Mouse (Mus musculus) hindbrain, postnatal 0 days (tissue): Measurements from ENCODE around the gene Osbp2. TPM values are rescaled to one million over a fixed set of nuclear protein-coding genes. Genes with fewer than 3 reads are reported as not detected.

Experiments
- ATAC-seq: fragments of 200-750 bp; cut with Nextera tagmentation; 2 replicates; pipeline ENCODE4 v1.8.0; 2017; ENCODE audit warnings: mild to moderate bottlenecking, moderate TSS enrichment, moderate library complexity
- DNase-seq: peaks from one replicate; pipeline ENCODE4 v3.0.0-alpha.2; 2015; ENCODE audit warnings: low spot score
- H3K27ac ChIP-seq: fragments of 300-500 bp; sonication (generic); 2 replicates; pipeline ENCODE4 v1.5.1; 2014; ENCODE audit warnings: mild to moderate bottlenecking
- H3K27me3 ChIP-seq: fragments of 300-500 bp; sonication (generic); 2 replicates; pipeline ENCODE4 v1.6.1; 2014; ENCODE audit warnings: low read length, mixed read lengths; ENCODE audit not compliant: insufficient read depth
- H3K36me3 ChIP-seq: fragments of 300-500 bp; sonication (generic); 2 replicates; pipeline ENCODE4 v1.6.1; 2014; ENCODE audit warnings: low read length, mixed read lengths; ENCODE audit not compliant: insufficient read depth
- H3K4me1 ChIP-seq: fragments of 300-500 bp; sonication (generic); 2 replicates; pipeline ENCODE4 v1.6.1; 2014; ENCODE audit warnings: antibody characterized with exemption, low read length, mixed read lengths; ENCODE audit not compliant: insufficient read depth
- H3K4me2 ChIP-seq: fragments of 300-500 bp; sonication (generic); 2 replicates; pipeline ENCODE4 v1.6.1; 2014; ENCODE audit warnings: low read depth, mild to moderate bottlenecking, low read length, moderate library complexity, mixed read lengths
- H3K4me3 ChIP-seq: fragments of 300-500 bp; sonication (generic); 2 replicates; pipeline ENCODE4 v1.5.1; 2014; ENCODE audit warnings: low read length
- H3K9ac ChIP-seq: fragments of 300-500 bp; sonication (generic); replicated peaks from 2 replicates; pipeline ENCODE4 v1.6.1; 2014; ENCODE audit warnings: mild to moderate bottlenecking, low read length, moderate library complexity, mixed read lengths
- H3K9me3 ChIP-seq: fragments of 300-500 bp; sonication (generic); 2 replicates; pipeline ENCODE4 v1.6.1; 2016; ENCODE audit warnings: low read length, mixed read lengths
- CTCF ChIP-seq: IDR thresholded peaks from 2 replicates; pipeline ENCODE4 v1.5.1; 2016; ENCODE audit warnings: antibody characterized with exemption, control low read depth, low read depth
- WGBS: fragments of 180-500 bp; shearing (Covaris S2); extraction: QIAGEN DNeasy Blood & Tissue Kit; methylation state at CpG from one replicate; pipeline ENCODE4 v1.1.7; 2014; 5-methylcytosine and 5-hydroxymethylcytosine counted together
- polyA plus RNA-seq: library from polyadenylated mRNA; unstranded; fragments of >200 nt; fragmentation: Nextera tagmentation; extraction: Ambion mirVana; gene quantifications from 2 replicates; pipeline ENCODE4 v1.2.1, GENCODE M21; 2015
- total RNA-seq: library from RNA; depleted of rRNA; stranded (reverse); fragments of >200 nt; gene quantifications from 2 replicates; pipeline ENCODE4 v1.2.3, GENCODE M21; 2014

Osbp2 gene
- total and polyA plus RNA-seq, 2 experiments from 2014 or later = 39.7 to 87.5 TPM

- Histone ChIP-seq H3K9ac (no peak overlapping the region), H3K27ac (no peak overlapping the region), H3K4me2 (no peak overlapping the region), H3K4me3 (no peak overlapping the region), H3K36me3 (no peaks in the 10 kb centered on the region), H3K9me3 (no peaks in the 10 kb centered on the region), H3K4me1 (no peaks in the 10 kb centered on the region), H3K27me3 (no peaks in the 10 kb centered on the region)
- ATAC-seq (peak; percentile 31; the same call in 1 of the 2 replicates), DNase-seq (peak; percentile 75)
- WGBS = 26% methylated on average over 3 of the region's 3 CpGs
- TF ChIP-seq CTCF = peak; percentile 87
Measured at GRCm38 (mm10) chr11:3805362-3805761, 58.3 kb downstream of the Osbp2 start.

GRCm38 (mm10) chr11:3804639-3805038 is 59.1 kb downstream of the Osbp2 start:
- H3K27ac ChIP-seq = no peak overlapping the region
- no peaks in the 10 kb centered on the region for H3K4me1 ChIP-seq
- DNase-seq = no peak
- H3K9ac ChIP-seq = no peak overlapping the region
- H3K27me3 ChIP-seq = no peaks in the 10 kb centered on the region
- peak; percentile 37 for TF ChIP-seq CTCF
- no peak overlapping the region for H3K4me2 ChIP-seq
- no peaks in the 10 kb centered on the region for H3K9me3 ChIP-seq
- H3K4me3 ChIP-seq = no peak overlapping the region
- ATAC-seq = no peak
- 96% methylated on average over 2 of the region's 2 CpGs for WGBS
- H3K36me3 ChIP-seq = no peaks in the 10 kb centered on the region

GRCm38 (mm10) chr11:3802057-3802456 is 61.6 kb downstream of the Osbp2 start:
- peak; percentile 49 for TF ChIP-seq CTCF
- H3K36me3 ChIP-seq = no peaks in the 10 kb centered on the region
- no peaks in the 10 kb centered on the region for H3K9me3 ChIP-seq
- H3K4me2 ChIP-seq = no peak overlapping the region
- DNase-seq (no peak), ATAC-seq (no peak)
- H3K4me1 ChIP-seq = no peaks in the 10 kb centered on the region
- H3K4me3 ChIP-seq = no peak overlapping the region
- H3K27me3 ChIP-seq = no peaks in the 10 kb centered on the region
- WGBS = 46% methylated on average over 1 of the region's 1 CpGs
- no peak overlapping the region for H3K9ac ChIP-seq
- no peak overlapping the region for H3K27ac ChIP-seq

- no peaks in the 10 kb centered on the region for H3K27me3 ChIP-seq
- no peak for DNase-seq
Measured at GRCm38 (mm10) chr11:3797631-3798215, 66.0 kb downstream of the Osbp2 start.

GRCm38 (mm10) chr11:3790736-3791135 is 73.0 kb downstream of the Osbp2 start:
- Histone ChIP-seq H3K9me3 (no peaks in the 10 kb centered on the region), H3K27ac (no peak overlapping the region), H3K4me1 (no peaks in the 10 kb centered on the region), H3K9ac (no peak overlapping the region), H3K36me3 (no peaks in the 10 kb centered on the region), H3K4me3 (no peak overlapping the region), H3K4me2 (no peak overlapping the region), H3K27me3 (no peaks in the 10 kb centered on the region)
- DNase-seq (no peak), ATAC-seq (no peak)
- TF ChIP-seq CTCF = no peak

More at GRCm38 (mm10) chr11:3797631-3798215, 66.0 kb downstream of the Osbp2 start:
- Histone ChIP-seq H3K27ac (no peak overlapping the region), H3K4me3 (no peak overlapping the region), H3K36me3 (no peaks in the 10 kb centered on the region), H3K4me2 (no peak overlapping the region), H3K9me3 (no peaks in the 10 kb centered on the region), H3K4me1 (no peaks in the 10 kb centered on the region), H3K9ac (no peak overlapping the region)
- no peak for TF ChIP-seq CTCF
- WGBS = 84% methylated on average over 6 of the region's 6 CpGs
- no peak for ATAC-seq

- no peak for DNase-seq
- no peak for ATAC-seq
- H3K27me3 ChIP-seq = no peaks in the 10 kb centered on the region
- H3K27ac ChIP-seq = no peak overlapping the region
- H3K9ac ChIP-seq = no peak overlapping the region
- H3K4me3 ChIP-seq = no peak overlapping the region
- no peak overlapping the region for H3K4me2 ChIP-seq
- 75% methylated on average over 3 of the region's 3 CpGs for WGBS
- no peak for TF ChIP-seq CTCF
- H3K9me3 ChIP-seq = no peaks in the 10 kb centered on the region
- H3K36me3 ChIP-seq = no peaks in the 10 kb centered on the region
- no peaks in the 10 kb centered on the region for H3K4me1 ChIP-seq
Measured at GRCm38 (mm10) chr11:3789919-3790318, 73.8 kb downstream of the Osbp2 start.

GRCm38 (mm10) chr11:3786564-3786963 is 77.1 kb downstream of the Osbp2 start:
- H3K4me3 ChIP-seq = no peak overlapping the region
- TF ChIP-seq CTCF = peak; percentile 98
- no peaks in the 10 kb centered on the region for H3K36me3 ChIP-seq
- 13% methylated on average over 6 of the region's 6 CpGs for WGBS
- peak; percentile 93 for DNase-seq
- no peaks in the 10 kb centered on the region for H3K4me1 ChIP-seq
- H3K27ac ChIP-seq = no peak overlapping the region
- peak; percentile 59; the same call in 1 of the 2 replicates for ATAC-seq
- no peaks in the 10 kb centered on the region for H3K27me3 ChIP-seq
- H3K9ac ChIP-seq = no peak overlapping the region
- H3K9me3 ChIP-seq = 0 out of 2 replicates have a peak, but pooled peaks cover 2% of the 10 kb centered on the region
- no peak overlapping the region for H3K4me2 ChIP-seq
